Mouse (Mus musculus): ENCODE measurements at regions not wholly inside any gene's neighbourhood (a gene's known extent, or its start where the extent isn't known, plus 50 kb on each side); places are given as distances from the start of the nearest gene placed in this dataset.

DNA sequence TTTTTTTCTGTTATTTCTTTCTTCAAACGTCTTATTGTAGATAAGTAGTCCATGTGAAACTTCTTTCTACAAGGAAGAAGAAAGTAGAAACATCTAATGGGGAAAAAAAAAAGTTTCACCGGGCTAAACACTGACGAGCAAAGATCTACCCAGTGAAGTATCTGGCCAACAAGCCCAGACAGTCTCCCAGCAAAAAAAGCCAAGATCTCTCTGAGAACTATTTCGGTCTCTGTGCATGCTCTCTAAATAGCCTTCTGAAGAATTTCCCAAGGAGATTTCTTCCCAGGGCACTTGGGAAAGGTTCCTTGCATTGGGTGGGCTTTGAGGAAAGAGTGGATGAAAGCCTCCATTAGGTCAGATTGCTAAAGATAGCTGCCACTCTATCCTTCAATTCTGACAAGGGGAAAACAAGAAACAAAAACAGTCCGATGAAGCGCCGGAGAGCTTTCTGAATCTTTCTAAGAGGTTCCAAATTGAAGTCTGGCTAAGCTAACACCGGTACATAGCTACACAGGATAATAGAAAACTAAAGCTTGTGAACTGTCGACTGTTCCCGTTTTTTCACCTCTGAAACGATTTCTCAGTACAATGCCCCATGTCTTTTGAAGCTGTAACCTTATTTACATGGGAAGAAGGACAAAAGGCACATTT, 561.0 kb upstream of the Mef2c start:
- TF ChIP-seq POLR2A (IDR thresholded peaks at IDR 0.05; ENCODE audit: extremely low read depth, insufficient read depth, low read length) = no peak
- no peak for TF ChIP-seq CTCF (IDR thresholded peaks at IDR 0.05; ENCODE audit: extremely low read depth, insufficient read depth, low read length)

All from cortical plate, adult 2 months (tissue).